Mouse (Mus musculus): ENCODE results near the gene Retreg2. TPM values are rescaled to one million over a fixed set of nuclear protein-coding genes. Genes with fewer than 3 reads are reported as not detected.

The Retreg2 gene
- polyA plus RNA-seq, 1 experiment from 2014 or later = 50.3 TPM

DNA sequence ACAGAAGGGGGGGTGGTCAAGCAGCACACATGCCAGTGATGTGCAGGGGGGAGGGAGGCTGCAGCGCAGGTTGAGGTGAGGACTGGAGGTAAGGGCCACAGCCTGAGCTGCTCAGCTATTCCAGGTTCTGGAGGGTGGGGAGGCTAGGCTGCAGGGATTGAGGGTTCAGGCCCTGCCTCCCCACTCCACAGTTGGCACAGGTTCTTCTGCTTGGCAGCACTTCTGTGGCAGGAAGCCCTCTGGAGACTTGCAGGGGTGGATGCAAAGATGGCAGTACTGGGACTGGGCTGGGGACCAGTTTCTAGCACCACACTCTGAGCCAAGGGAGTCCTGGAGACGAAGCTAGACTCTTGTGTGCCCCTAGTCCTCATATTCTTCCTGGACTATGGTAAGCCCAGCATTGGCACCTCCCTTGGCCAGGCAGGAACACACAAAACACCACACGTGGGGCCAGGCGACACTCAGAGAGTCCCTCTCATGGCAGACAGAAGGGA, 38.8 kb downstream of the Retreg2 start:
- ATAC-seq (ENCODE audit: low FRiP score) = no peak

DNA sequence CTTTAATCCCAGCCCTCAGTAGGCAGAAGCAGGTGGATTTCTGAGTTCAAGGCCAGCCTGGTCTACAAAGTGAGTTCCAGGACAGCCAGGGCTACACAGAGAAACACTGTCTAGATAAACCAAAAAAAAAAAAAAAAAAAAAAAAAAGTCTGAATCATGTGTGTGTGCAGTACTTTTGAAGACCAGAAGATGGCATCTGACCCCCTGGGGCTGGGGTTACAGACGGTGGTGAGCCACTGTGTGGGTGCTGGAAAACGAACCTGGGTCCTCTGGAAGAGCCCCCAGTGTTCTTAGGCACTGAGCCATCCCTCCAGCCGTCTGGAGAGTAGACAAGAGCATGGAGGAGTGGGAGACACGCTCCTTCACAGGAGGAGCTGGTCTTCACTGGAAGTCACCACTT, 39.6 kb downstream of the Retreg2 start:
- Histone ChIP-seq H3K36me3 (ENCODE audit: control insufficient read depth, insufficient read depth, low read length) (peaks cover 6% of the 10 kb centered on the region), H3K27ac (ENCODE audit: low read depth, low read length) (no peak overlapping the region), H3K9ac (ENCODE audit: low read depth, low read length) (no peak overlapping the region), H3K27me3 (ENCODE audit: control insufficient read depth, insufficient read depth, low read length) (no peaks in the 10 kb centered on the region), H3K4me2 (replicated peaks; ENCODE audit: low read depth, low read length) (no peak overlapping the region), H3K4me1 (replicated peaks; ENCODE audit: control insufficient read depth, insufficient read depth, low read length) (peaks cover 3% of the 10 kb centered on the region; the same call in 1 of the 2 replicates), H3K4me3 (ENCODE audit: low read depth, low read length) (no peak overlapping the region), H3K9me3 (ENCODE audit: control insufficient read depth, low read length) (no peaks in the 10 kb centered on the region)
- DNase-seq (ENCODE audit: low spot score) (no peak), ATAC-seq (ENCODE audit: low FRiP score) (no peak)
- 84% methylated on average over 4 of the region's 4 CpGs for WGBS

More for the DNA sequence above, 38.8 kb downstream of the Retreg2 start:
- H3K9me3 ChIP-seq (ENCODE audit: control insufficient read depth, low read length) = no peaks in the 10 kb centered on the region
- H3K27me3 ChIP-seq (ENCODE audit: control insufficient read depth, insufficient read depth, low read length) = no peaks in the 10 kb centered on the region
- peaks cover 3% of the 10 kb centered on the region; the same call in 1 of the 2 replicates for H3K4me1 ChIP-seq (replicated peaks; ENCODE audit: control insufficient read depth, insufficient read depth, low read length)
- no peak overlapping the region for H3K4me2 ChIP-seq (replicated peaks; ENCODE audit: low read depth, low read length)
- DNase-seq (ENCODE audit: low spot score) = no peak
- peaks cover 7% of the 10 kb centered on the region for H3K36me3 ChIP-seq (ENCODE audit: control insufficient read depth, insufficient read depth, low read length)
- no peak overlapping the region for H3K9ac ChIP-seq (ENCODE audit: low read depth, low read length)
- H3K4me3 ChIP-seq (ENCODE audit: low read depth, low read length) = no peak overlapping the region
- WGBS = 81% methylated on average over 4 of the region's 4 CpGs
- H3K27ac ChIP-seq (ENCODE audit: low read depth, low read length) = no peak overlapping the region

DNA sequence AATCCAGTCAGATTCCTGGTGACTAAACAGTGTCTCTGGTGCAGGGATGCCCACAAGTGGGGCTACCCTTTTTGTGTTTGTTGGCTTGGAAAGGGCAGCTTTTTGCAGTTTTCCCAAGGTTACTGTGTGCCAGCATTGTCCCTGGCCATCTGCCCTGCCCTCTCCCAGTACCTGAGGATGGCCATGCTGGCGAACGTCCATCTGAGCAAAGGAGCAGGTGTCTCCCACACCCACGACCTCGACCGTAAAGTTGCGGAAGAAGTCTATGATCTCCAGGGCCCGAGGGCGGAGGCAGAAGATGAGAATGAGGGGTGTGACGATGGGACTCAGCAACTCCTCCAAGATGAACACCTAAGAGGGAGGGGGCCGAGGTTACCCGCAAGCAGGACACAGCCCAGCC, 42.9 kb downstream of the Retreg2 start:
- no peaks in the 10 kb centered on the region for H3K27me3 ChIP-seq (ENCODE audit: control insufficient read depth, insufficient read depth, low read length)
- no peak for ATAC-seq (ENCODE audit: low FRiP score)
- 93% methylated on average over 11 of the region's 11 CpGs for WGBS
- no peak overlapping the region for H3K9ac ChIP-seq (ENCODE audit: low read depth, low read length)
- no peak overlapping the region for H3K4me3 ChIP-seq (ENCODE audit: low read depth, low read length)
- no peaks in the 10 kb centered on the region for H3K9me3 ChIP-seq (ENCODE audit: control insufficient read depth, low read length)
- no peak overlapping the region for H3K27ac ChIP-seq (ENCODE audit: low read depth, low read length)
- H3K4me1 ChIP-seq (replicated peaks; ENCODE audit: control insufficient read depth, insufficient read depth, low read length) = no peaks in the 10 kb centered on the region
- H3K4me2 ChIP-seq (replicated peaks; ENCODE audit: low read depth, low read length) = no peak overlapping the region
- DNase-seq (ENCODE audit: low spot score) = no peak
- H3K36me3 ChIP-seq (ENCODE audit: control insufficient read depth, insufficient read depth, low read length) = peaks cover 4% of the 10 kb centered on the region; the same call in 1 of the 2 replicates

DNA sequence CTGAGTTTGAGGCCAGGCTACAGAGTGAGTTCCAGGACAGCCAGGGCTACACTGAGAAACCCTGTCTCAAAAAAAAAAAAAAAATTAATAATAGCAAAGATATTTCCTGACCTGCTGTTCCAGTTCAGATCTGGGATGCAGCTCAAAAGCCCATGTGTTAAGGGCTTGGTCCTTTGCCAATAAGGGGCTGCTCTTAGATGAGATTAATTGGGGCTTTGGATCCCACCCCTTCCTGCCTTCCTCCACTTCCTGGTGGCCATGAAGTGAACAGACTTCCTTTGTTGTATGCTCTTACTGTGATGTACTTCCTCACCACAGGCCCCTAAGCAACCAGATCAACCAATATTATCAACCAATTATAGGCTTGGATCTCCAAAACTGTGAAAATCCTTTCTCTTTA, 44.5 kb downstream of the Retreg2 start:
- no peak for DNase-seq (ENCODE audit: low spot score)
- H3K27me3 ChIP-seq (ENCODE audit: control insufficient read depth, insufficient read depth, low read length) = no peaks in the 10 kb centered on the region
- H3K4me1 ChIP-seq (replicated peaks; ENCODE audit: control insufficient read depth, insufficient read depth, low read length) = no peaks in the 10 kb centered on the region
- H3K4me2 ChIP-seq (replicated peaks; ENCODE audit: low read depth, low read length) = no peak overlapping the region
- no peak overlapping the region for H3K4me3 ChIP-seq (ENCODE audit: low read depth, low read length)
- no peak for ATAC-seq (ENCODE audit: low FRiP score)
- H3K36me3 ChIP-seq (ENCODE audit: control insufficient read depth, insufficient read depth, low read length) = peaks cover 4% of the 10 kb centered on the region; the same call in 1 of the 2 replicates
- no peaks in the 10 kb centered on the region for H3K9me3 ChIP-seq (ENCODE audit: control insufficient read depth, low read length)
- no peak overlapping the region for H3K9ac ChIP-seq (ENCODE audit: low read depth, low read length)
- H3K27ac ChIP-seq (ENCODE audit: low read depth, low read length) = no peak overlapping the region

DNA sequence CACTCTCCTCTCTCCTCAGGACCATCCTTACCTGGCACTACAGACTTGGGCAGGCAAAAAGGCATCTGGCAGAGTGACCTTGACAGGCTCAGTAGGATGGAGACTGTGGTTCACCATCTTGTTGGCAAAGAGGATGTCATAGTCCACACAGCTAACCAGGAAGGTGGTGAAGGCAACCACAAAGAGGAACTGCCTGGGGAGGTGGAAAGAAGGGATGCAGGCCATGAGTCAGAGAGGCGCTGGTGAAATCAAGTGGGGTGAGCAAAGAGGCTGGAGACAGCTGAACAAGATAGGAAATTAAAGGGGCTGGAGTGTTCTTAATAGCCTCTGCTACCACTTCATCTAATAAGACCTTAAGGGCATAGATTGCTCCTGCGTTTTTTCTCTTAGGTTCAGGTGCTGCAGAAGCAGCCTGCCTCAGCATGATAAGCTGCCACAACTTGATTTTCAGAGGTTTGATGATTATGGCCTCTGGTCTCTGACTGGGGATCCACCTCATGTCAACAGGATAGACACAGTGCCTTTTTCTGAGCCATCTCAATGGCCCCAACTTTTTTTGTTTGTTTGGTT, 45.4 kb downstream of the Retreg2 start:
- no peak overlapping the region for H3K9ac ChIP-seq (ENCODE audit: low read depth, low read length)
- no peak overlapping the region for H3K4me3 ChIP-seq (ENCODE audit: low read depth, low read length)
- ATAC-seq (ENCODE audit: low FRiP score) (no peak), DNase-seq (ENCODE audit: low spot score) (no peak)
- no peaks in the 10 kb centered on the region for H3K9me3 ChIP-seq (ENCODE audit: control insufficient read depth, low read length)
- H3K27me3 ChIP-seq (ENCODE audit: control insufficient read depth, insufficient read depth, low read length) = no peaks in the 10 kb centered on the region
- H3K4me2 ChIP-seq (replicated peaks; ENCODE audit: low read depth, low read length) = no peak overlapping the region
- WGBS = 90% methylated on average over 2 of the region's 2 CpGs
- no peaks in the 10 kb centered on the region; the same call in 1 of the 2 replicates for H3K36me3 ChIP-seq (ENCODE audit: control insufficient read depth, insufficient read depth, low read length)
- H3K27ac ChIP-seq (ENCODE audit: low read depth, low read length) = no peak overlapping the region
- H3K4me1 ChIP-seq (replicated peaks; ENCODE audit: control insufficient read depth, insufficient read depth, low read length) = no peaks in the 10 kb centered on the region

DNA sequence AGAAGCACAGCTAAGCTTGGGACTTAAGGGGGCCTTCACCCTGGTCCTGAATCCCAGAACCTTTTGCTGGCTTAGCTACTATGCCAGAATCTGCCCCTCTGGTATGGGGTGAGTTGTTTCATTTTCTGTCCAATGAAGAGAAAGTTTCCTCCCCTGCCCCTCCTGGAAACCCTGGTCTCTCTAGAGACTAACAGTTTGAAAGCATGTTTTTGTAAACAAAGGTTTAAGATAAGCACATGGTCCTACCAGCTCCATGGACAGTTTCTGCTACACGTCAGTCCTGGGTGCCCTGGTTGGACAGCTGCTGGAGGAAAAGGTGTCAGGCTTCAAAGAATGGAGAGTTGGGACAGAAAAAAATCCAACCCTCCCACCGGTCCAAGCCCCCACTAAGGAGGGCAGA, 48.0 kb downstream of the Retreg2 start:
- Histone ChIP-seq H3K4me3 (ENCODE audit: low read depth, low read length) (no peak overlapping the region), H3K9me3 (ENCODE audit: control insufficient read depth, low read length) (no peaks in the 10 kb centered on the region), H3K36me3 (ENCODE audit: control insufficient read depth, insufficient read depth, low read length) (no peaks in the 10 kb centered on the region), H3K27ac (ENCODE audit: low read depth, low read length) (no peak overlapping the region), H3K4me1 (replicated peaks; ENCODE audit: control insufficient read depth, insufficient read depth, low read length) (no peaks in the 10 kb centered on the region), H3K4me2 (replicated peaks; ENCODE audit: low read depth, low read length) (no peak overlapping the region), H3K9ac (ENCODE audit: low read depth, low read length) (no peak overlapping the region), H3K27me3 (ENCODE audit: control insufficient read depth, insufficient read depth, low read length) (no peaks in the 10 kb centered on the region)
- DNase-seq (ENCODE audit: low spot score) (no peak), ATAC-seq (ENCODE audit: low FRiP score) (no peak)
- 73% methylated on average over 2 of the region's 2 CpGs for WGBS

DNA sequence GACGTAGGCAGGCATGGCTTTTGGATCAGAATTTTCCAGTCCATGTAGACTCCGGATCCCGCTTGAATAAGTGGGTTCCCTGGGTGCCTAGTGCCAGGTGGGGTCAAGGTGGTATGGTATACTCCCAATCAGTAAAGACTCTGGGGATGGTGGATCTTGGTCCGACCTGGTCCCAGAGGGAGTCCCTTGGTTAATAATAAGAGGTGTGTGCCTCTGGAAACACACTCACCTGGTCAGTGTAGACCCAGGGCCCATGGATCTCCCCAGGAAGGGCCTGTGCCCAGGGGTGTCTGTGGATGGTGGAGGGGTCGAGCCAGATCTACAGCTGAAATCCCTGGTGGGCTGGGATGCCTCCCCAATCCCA, 48.7 kb downstream of the Retreg2 start:
- Histone ChIP-seq H3K27me3 (ENCODE audit: control insufficient read depth, insufficient read depth, low read length) (no peaks in the 10 kb centered on the region), H3K9ac (ENCODE audit: low read depth, low read length) (peak overlapping the region; percentile 87), H3K4me3 (ENCODE audit: low read depth, low read length) (peak overlapping the region; percentile 78), H3K4me2 (replicated peaks; ENCODE audit: low read depth, low read length) (peak overlapping the region; percentile 95), H3K36me3 (ENCODE audit: control insufficient read depth, insufficient read depth, low read length) (no peaks in the 10 kb centered on the region), H3K9me3 (ENCODE audit: control insufficient read depth, low read length) (no peaks in the 10 kb centered on the region), H3K27ac (ENCODE audit: low read depth, low read length) (peak overlapping the region; percentile 90), H3K4me1 (replicated peaks; ENCODE audit: control insufficient read depth, insufficient read depth, low read length) (no peaks in the 10 kb centered on the region)
- ATAC-seq (ENCODE audit: low FRiP score) = no peak
- 43% methylated on average over 5 of the region's 5 CpGs for WGBS
- no peak for DNase-seq (ENCODE audit: low spot score)

DNA sequence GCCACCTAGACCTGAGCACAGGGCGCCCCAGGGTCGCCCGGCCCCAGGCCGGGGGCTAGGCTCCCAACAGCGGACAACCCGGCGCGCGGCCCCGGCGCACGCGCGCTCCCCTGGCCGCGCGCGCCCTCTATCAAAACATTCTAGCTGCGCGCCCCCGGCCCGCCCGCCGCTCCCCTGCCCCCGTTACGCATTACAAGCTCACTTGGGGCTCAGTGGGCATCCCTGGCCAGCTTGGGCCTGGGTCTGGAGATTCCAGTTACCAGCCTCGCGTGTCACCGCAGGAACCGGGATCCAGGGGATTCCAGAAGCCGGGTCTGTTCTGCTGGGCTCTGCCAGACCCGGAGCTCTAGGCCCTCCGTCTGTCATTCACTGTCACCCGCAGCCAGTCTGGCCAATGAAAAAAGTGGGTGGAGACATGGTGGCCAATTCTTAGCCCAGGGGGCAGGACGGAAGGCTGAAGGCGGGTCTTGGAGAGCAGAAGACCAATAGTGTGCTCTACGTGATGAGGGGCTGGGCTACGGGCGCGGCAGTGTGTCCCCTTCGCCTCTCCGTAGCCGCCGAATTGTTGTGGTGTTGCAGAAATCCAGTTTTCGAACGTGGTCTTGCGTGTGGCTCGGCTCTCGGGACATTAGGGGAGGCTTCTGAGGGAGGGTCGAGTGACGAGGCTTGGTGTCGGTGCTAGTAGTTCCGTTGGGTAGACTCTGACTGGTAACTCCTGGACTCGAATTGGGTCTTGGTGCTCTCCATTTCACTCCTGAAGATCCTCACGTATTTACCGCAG, 49.2 kb downstream of the Retreg2 start, which contains the start of the genes Ankzf1 and Atg9a:
TSS of gene Ankzf1 (plus strand) at position 530 of the 781 bp plus-strand sequence.
TSS of gene Atg9a (minus strand) at position 575 of the 781 bp plus-strand sequence.
- no peaks in the 10 kb centered on the region for H3K9me3 ChIP-seq (ENCODE audit: control insufficient read depth, low read length)
- ATAC-seq (ENCODE audit: low FRiP score) (peak; percentile 100), DNase-seq (ENCODE audit: low spot score) (peak; percentile 92)
- no peaks in the 10 kb centered on the region for H3K27me3 ChIP-seq (ENCODE audit: control insufficient read depth, insufficient read depth, low read length)
- H3K4me1 ChIP-seq (replicated peaks; ENCODE audit: control insufficient read depth, insufficient read depth, low read length) = no peaks in the 10 kb centered on the region
- H3K36me3 ChIP-seq (ENCODE audit: control insufficient read depth, insufficient read depth, low read length) = no peaks in the 10 kb centered on the region
- WGBS = under 1% methylated on average over 50 of the region's 56 CpGs
- peak within 1 kb of the TSS; percentile 90 for H3K27ac ChIP-seq (ENCODE audit: low read depth, low read length)
- peak within 1 kb of the TSS; percentile 87 for H3K9ac ChIP-seq (ENCODE audit: low read depth, low read length)
- peak within 1 kb of the TSS; percentile 78 for H3K4me3 ChIP-seq (ENCODE audit: low read depth, low read length)
- peak within 1 kb of the TSS; percentile 95 for H3K4me2 ChIP-seq (replicated peaks; ENCODE audit: low read depth, low read length)

All from hindbrain, embryonic 11.5 days (tissue).